Mouse (Mus musculus) liver, embryonic 14.5 days (tissue): Measurements from ENCODE around the gene Itpa.

ENCODE experiments used
- CTCF ChIP-seq: IDR thresholded peaks from 2 replicates; pipeline ENCODE4 v1.5.1; 2016; ENCODE audit warnings: antibody characterized with exemption, low read depth, control low read depth
- EP300 ChIP-seq: IDR thresholded peaks from 2 replicates; pipeline ENCODE4 v1.6.1; 2016; ENCODE audit warnings: antibody characterized with exemption, low read depth

DNA sequence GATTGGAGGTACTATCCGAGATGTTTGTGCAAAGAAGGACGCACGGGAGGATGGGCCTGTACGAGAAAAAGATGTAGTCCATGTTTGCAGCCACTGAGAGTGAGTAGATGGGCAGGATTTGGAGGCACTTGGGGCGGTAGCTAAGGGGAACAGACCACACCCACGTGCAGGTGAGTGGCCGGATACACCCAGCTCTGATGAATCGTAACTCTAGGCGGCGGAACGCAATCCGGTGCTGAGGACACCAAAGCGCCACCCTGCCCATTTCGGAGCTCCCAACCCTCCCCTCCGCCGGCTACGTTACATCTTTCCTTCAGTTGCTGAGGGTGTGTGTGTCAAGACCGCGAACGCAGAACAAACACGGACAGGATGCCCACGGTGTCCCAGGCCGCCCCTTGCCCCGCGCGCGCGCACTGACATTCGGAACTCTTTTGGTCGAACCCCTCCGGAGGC is 29.3 kb downstream of the Itpa start:
- no peak for TF ChIP-seq CTCF
- TF ChIP-seq EP300 = no peak
